Mouse (Mus musculus) embryonic fibroblast, embryonic 13.5 days (primary cell): ENCODE data around the gene Stk10. TPM values are rescaled to one million over a fixed set of nuclear protein-coding genes. Genes with fewer than 3 reads are reported as not detected.
"Not testable (repeated sequence)": the region's sequence is repeated elsewhere in the genome, so short reads cannot be mapped to it uniquely, and the experiment has no call there.

Experiments
- H3K27ac ChIP-seq: 2 replicates; pipeline ENCODE4 v1.5.1; 2012; ENCODE audit warnings: low read length, control low read depth, inconsistent platforms; ENCODE audit not compliant: insufficient read depth
- H3K4me1 ChIP-seq: 2 replicates; pipeline ENCODE4 v1.6.1; 2011; ENCODE audit warnings: low read length; ENCODE audit not compliant: control insufficient read depth, insufficient read depth
- H3K4me3 ChIP-seq: 2 replicates; pipeline ENCODE4 v1.5.1; 2011; ENCODE audit warnings: mild to moderate bottlenecking, control low read depth, low read length; ENCODE audit not compliant: insufficient read depth
- CTCF ChIP-seq: IDR thresholded peaks from 2 replicates; pipeline ENCODE4 v1.5.1; 2011; ENCODE audit warnings: mild to moderate bottlenecking, control low read depth, low read length, moderate library complexity, borderline replicate concordance; ENCODE audit not compliant: insufficient read depth
- POLR2A ChIP-seq: IDR thresholded peaks from 2 replicates; pipeline ENCODE4 v1.6.1; 2011; ENCODE audit warnings: low read depth, mild to moderate bottlenecking, control low read depth, low read length, moderate library complexity
- polyA plus RNA-seq: library from polyadenylated mRNA; stranded (reverse); fragments of >200 nt; gene quantifications from 2 replicates; pipeline ENCODE4 v1.2.4, GENCODE M21; 2011; ENCODE audit warnings: low read depth; ENCODE audit not compliant: missing spikeins, insufficient read length

Stk10 gene
- polyA plus RNA-seq, 1 experiment, result 4.4 TPM

DNA sequence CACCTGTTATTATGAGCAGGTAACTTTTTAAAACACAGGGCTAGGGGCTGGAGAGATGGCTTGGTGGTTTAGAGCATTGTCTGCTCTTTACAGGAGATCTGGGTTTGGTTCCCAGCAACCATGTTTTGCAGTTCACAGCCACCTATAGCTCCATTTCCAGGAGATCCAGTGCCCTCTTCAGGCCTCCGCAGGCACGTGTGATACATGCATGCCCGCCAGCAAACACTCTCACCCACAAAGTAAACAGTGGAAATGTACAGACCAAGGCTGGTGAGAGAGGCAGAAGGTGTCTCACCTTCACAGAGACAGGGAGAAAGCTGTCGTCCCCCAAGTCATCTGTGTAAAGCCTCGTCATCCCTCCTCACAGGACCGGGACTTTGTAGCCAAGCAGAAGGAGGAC, 79.2 kb downstream of the Stk10 start:
- no peak overlapping the region for H3K4me3 ChIP-seq
- no peak overlapping the region for H3K27ac ChIP-seq
- TF ChIP-seq CTCF, result no peak
- no peaks in the 10 kb centered on the region for H3K4me1 ChIP-seq

DNA sequence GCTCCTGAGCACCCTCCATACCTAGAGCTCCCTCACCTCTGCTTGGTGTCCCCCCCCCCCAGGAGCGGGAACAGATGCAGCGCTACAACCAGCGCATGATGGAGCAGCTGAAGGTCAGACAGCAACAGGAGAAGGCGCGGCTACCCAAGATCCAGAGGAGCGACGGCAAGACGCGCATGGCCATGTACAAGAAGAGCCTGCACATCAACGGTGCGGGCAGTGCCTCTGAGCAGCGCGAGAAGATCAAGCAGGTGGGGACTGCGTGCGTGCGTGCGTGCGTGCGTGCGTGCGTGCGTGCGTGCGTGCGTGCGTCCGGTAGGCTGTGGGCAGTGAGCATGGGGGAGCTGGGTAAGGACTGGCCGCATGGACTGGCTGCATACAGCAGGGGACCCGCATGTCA, 81.4 kb downstream of the Stk10 start:
- no peak overlapping the region for H3K4me3 ChIP-seq
- TF ChIP-seq POLR2A (no peak), CTCF (no peak)
- no peaks in the 10 kb centered on the region for H3K4me1 ChIP-seq
- no peak overlapping the region for H3K27ac ChIP-seq

DNA sequence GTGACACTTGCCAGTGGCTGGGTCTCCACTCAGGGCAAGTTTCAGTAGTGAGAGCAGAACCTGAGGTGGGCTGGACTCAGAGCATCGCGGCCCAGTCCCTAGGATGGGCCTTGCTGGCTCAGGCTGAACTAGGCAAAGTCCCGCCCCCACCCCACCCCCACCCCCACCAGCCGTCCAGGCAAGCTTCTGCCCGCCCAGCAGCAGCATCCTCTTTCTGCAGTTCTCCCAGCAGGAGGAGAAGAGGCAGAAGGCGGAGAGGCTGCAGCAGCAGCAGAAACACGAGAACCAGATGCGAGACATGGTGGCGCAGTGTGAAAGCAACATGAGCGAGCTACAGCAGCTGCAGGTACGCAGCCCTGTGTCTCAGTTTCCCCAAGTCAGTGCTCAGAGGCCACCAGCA, 82.5 kb downstream of the Stk10 start:
- TF ChIP-seq POLR2A (no peak), CTCF (no peak)
- Histone ChIP-seq H3K4me1 (no peaks in the 10 kb centered on the region), H3K4me3 (no peak overlapping the region), H3K27ac (no peak overlapping the region)

DNA sequence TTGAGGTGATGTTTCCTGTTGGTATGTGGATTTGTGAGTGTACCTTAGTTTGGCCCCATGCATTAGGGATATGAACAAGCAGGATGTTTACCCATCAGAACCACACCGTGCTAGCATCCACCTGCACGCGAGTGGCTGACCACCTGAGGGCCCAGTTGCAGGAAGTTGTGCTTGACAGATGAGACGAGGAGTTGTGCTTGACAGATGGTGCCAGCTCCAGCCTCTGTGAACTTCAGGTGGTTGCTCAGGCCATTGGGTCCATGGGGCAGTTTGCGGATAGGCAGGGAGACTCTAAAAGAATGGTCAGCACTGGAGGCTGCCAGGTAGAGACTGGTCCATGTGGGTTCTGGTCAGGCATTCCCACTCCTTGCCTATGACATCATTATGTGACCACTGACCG, 83.0 kb downstream of the Stk10 start:
- Histone ChIP-seq H3K4me1 (no peaks in the 10 kb centered on the region), H3K27ac (no peak overlapping the region), H3K4me3 (no peak overlapping the region)
- TF ChIP-seq CTCF (no peak), POLR2A (no peak)

DNA sequence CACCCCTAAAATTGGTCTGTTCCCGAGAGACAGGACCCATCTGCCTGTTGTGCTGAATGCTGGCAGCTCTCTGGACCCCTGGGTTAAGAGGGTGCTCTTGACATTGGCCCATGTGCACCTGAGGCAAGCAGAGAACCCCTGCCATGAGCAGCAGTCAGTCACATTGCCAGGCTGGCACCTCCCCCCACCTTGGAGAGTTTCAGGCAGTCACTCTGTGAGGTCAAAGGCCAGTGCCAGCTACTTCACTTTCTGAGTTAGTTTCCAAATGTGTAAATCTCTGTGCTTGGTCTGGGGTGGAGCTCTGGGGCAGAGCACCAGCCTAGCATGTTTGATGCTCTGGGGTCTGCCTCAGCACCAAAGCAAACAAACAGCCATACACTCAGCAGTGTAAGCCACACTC, 84.9 kb downstream of the Stk10 start:
- no peaks in the 10 kb centered on the region for H3K4me1 ChIP-seq
- TF ChIP-seq CTCF, result no peak
- TF ChIP-seq POLR2A, result no peak
- H3K4me3 ChIP-seq, result no peak overlapping the region
- H3K27ac ChIP-seq, result no peak overlapping the region

DNA sequence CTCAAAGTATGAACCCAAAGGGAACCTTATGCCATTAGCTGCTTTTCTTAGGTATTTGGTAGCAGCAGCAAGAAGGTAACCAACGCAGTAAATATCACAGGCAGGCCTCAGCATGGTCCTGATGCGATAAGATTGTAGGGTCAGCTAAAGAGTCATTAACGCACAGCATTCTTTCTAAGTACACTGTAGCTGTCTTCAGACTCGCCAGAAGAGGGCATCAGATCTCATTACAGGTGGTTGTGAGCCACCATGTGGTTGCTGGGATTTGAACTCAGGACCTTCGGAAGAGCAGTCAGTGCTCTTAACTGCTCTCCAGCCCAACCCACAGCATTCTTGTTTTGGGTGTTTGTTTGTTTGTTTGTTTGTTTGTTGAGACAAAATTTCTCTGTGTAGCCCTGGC, 85.5 kb downstream of the Stk10 start:
- H3K4me1 ChIP-seq, H3K4me3 ChIP-seq, H3K27ac ChIP-seq: not testable (repeated sequence)

DNA sequence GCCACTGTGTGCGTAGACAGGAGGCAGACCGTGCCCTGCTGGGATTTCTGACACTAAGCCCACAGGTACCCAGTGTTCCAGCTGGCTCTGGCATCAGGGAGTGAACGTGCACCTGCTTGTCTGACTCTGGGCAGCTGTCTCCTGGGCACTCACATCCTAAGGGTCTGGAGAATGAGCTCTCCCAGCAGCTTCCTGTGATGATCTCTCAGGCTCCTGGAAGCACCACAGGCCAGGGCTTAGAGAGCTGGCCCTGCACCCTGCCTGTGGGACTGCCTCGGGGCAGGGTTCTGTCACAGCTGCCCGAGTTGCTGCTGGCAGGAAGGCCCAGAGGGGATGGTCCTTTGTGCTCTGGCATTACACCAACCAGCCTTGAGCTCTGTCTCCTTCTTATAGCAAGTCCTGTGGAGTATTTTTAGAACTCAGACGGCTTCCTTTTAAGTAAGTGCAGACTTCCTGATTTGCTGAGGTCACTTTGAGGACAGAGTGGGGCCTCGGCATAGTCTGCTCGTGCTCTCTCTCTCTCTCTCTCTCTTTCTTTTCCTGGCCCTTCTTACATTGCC, 86.2 kb downstream of the Stk10 start:
- TF ChIP-seq CTCF, result no peak
- no peak for TF ChIP-seq POLR2A
- H3K4me3 ChIP-seq, result no peak overlapping the region
- no peak overlapping the region for H3K27ac ChIP-seq
- H3K4me1 ChIP-seq, result no peaks in the 10 kb centered on the region

DNA sequence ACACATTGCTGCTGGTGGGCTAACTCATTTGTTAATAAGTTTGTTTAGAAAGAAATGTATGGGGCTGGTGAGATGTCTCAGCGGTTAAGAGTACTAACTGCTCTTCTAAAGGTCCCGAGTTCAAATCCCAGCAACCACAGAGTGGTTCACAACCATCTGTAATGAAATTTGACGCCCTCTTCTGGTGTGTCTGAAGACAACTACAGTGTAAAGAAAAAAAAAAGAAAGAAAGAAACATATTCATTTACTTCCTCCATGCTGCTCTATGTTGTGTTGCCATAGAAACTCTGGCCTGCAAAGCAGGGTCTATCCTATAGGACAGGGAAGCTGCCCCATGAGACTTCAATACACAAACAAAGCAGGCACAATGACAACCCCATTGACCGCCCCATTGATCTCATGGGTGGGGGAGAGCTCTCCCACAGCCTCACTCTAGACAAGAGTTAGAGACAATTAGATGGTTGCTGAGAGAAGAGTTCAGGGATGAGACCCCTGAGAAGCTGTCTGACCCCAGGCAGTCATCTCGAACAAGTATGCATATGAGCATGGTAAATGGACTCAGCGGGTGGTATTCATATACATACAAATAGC, 86.9 kb downstream of the Stk10 start:
- Histone ChIP-seq H3K4me1 (no peaks in the 10 kb centered on the region), H3K4me3 (no peak overlapping the region), H3K27ac (no peak overlapping the region)
- no peak for TF ChIP-seq CTCF
- TF ChIP-seq POLR2A, result no peak

DNA sequence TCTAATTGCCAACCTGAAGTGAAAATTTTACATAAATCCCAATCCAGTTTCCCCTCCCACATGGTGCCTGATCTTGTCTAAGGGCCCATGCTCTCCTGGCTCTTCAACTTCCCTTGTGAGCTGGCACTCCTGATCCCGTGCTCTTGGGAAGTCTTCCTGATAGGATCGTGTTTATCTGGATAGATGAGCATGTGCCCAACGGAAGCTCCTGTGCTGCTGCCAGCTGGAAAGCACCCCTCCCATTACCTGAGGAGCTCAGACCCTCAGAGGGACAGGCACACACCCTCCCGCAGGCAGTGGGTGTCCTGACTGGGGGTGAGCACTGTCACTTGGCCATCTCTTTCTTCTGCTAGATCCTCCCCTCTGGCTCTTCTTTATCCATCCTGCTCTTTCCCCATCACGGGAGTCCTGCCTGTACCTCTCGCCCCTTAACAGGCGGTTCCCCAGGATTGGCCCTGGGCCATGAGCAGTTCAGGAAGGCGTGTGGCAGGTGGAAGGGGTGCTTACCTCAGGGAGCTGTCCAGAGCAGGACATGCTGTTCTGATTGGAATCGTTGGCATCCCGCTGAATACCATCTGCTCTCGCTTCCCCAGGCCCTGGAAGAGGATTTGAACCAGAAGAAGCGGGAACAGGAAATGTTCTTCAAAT, 88.8 kb downstream of the Stk10 start:
- no peak overlapping the region for H3K27ac ChIP-seq
- no peaks in the 10 kb centered on the region for H3K4me1 ChIP-seq
- no peak overlapping the region for H3K4me3 ChIP-seq
- no peak for TF ChIP-seq POLR2A
- TF ChIP-seq CTCF, result no peak

DNA sequence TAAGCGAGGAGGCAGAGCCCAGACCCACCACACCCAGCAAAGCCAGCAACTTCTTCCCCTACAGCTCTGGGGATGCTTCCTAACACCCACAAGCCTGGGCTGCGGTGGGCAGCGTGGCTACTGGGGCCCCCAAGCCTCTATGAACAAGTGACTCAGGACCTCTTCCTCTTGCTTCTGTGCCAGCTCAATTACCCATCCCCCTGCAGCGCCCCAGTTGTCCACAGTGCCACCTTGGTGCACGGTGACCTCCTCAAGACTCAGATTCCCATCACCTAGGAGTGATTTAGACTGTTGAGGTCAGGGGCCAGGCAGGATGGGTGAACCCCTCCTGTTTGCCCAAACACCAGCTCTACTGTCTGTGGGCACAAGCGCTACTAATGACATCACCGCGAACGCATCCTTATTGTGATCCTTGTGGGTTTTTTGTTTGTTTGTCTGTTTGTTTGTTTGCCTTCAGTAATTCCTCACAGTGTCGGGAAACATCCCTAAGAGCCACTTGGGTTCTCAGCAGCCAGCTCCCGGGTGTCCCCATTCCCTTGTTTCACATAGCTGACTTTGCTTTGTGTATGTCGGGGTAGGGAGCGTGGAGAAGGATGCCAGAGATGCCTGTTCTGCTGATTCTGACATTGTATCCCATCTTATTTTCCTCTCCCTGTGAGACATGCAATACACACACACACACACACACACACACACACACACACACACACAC, 89.5 kb downstream of the Stk10 start:
- Histone ChIP-seq H3K4me1 (no peaks in the 10 kb centered on the region), H3K4me3 (no peak overlapping the region), H3K27ac (no peak overlapping the region)
- TF ChIP-seq CTCF, result no peak
- TF ChIP-seq POLR2A, result no peak
